Mouse (Mus musculus): ENCODE results near the gene Fgfr1op2.

GRCm38 (mm10) chr6:146535501-146535900 is 41.5 kb upstream of the Fgfr1op2 start:
- TF ChIP-seq POLR2A (IDR thresholded peaks at IDR 0.05; ENCODE audit: borderline replicate concordance, control insufficient read depth, low read depth, low read length) (no peak), CTCF (IDR thresholded peaks at IDR 0.05; ENCODE audit: control insufficient read depth, insufficient read depth, low read length) (no peak)
